Comparison of ENCODE assay signal across 7 mouse cellular contexts in genomic region chr11:116106963-116107776, GRCm38 (mm10). TPM values are rescaled to one million over a fixed set of nuclear protein-coding genes. Genes with fewer than 3 reads are reported as not detected.
A peak's percentile ranks its signal among the peaks of the same experiment; 100 is the strongest.
DNase-seq lines count a peak whose midpoint lies in the region; ATAC-seq lines count a peak whose summit lies in the region.

No protein-coding gene starts in this region.

- 33% methylated on average over 14 of the region's 14 CpGs for WGBS in heart, embryonic 10.5 days
- 18% methylated on average over 14 of the region's 14 CpGs for WGBS in limb, embryonic 13.5 days

- H3K4me3 ChIP-seq in megakaryocyte, embryonic 14.5 days (replicated peaks), result peak overlapping the region; percentile 38
- peak overlapping the region; percentile 73 for H3K4me3 ChIP-seq in heart, embryonic 10.5 days
- peak overlapping the region; percentile 52 for H3K4me3 ChIP-seq in limb, embryonic 13.5 days

- peak overlapping the region; percentile 72 for H3K4me2 ChIP-seq in limb, embryonic 13.5 days (replicated peaks)

- peaks cover 97% of the 10 kb centered on the region for H3K4me1 ChIP-seq in megakaryocyte, embryonic 14.5 days
- H3K4me1 ChIP-seq in heart, embryonic 10.5 days, result peaks cover 84% of the 10 kb centered on the region
- H3K4me1 ChIP-seq in limb, embryonic 13.5 days, result peaks cover 79% of the 10 kb centered on the region

- H3K36me3 ChIP-seq in megakaryocyte, embryonic 14.5 days (replicated peaks; ENCODE audit: low read length), result peaks cover 42% of the 10 kb centered on the region
- H3K36me3 ChIP-seq in heart, embryonic 10.5 days, result peaks cover 13% of the 10 kb centered on the region; the same call in 1 of the 2 replicates
- H3K36me3 ChIP-seq in limb, embryonic 13.5 days, result no peaks in the 10 kb centered on the region

- peak overlapping the region; percentile 73 for H3K9ac ChIP-seq in limb, embryonic 13.5 days

- no peaks in the 10 kb centered on the region for H3K9me3 ChIP-seq in megakaryocyte, embryonic 14.5 days
- no peaks in the 10 kb centered on the region for H3K9me3 ChIP-seq in heart, embryonic 10.5 days
- no peaks in the 10 kb centered on the region for H3K9me3 ChIP-seq in limb, embryonic 13.5 days

- DNase-seq in heart, embryonic 10.5 days (ENCODE audit: low spot score), result no peak
- DNase-seq in testis, postnatal 10 days (ENCODE audit: low spot score), result peak; percentile 69
- no peak for DNase-seq in urinary bladder, adult 2 months (ENCODE audit: low spot score)
- no peak for DNase-seq in spleen, postnatal 36 days (ENCODE audit: low spot score in 2 of 2)

- H3K27ac ChIP-seq in heart, embryonic 10.5 days, result peak overlapping the region; percentile 88
- no peak overlapping the region for H3K27ac ChIP-seq in limb, embryonic 13.5 days

- no peak for ATAC-seq in megakaryocyte, adult 5-6 weeks (ENCODE audit: poor library complexity, severe bottlenecking)
- ATAC-seq in limb, embryonic 13.5 days (ENCODE audit: low FRiP score, low read depth), result no peak

- peaks cover 21% of the 10 kb centered on the region for H3K27me3 ChIP-seq in megakaryocyte, embryonic 14.5 days (replicated peaks)
- H3K27me3 ChIP-seq in heart, embryonic 10.5 days (ENCODE audit: insufficient read depth, poor library complexity, severe bottlenecking), result peaks cover 64% of the 10 kb centered on the region
- H3K27me3 ChIP-seq in limb, embryonic 13.5 days, result peaks cover 69% of the 10 kb centered on the region

RNA-seq across cellular contexts. Expression of gene Trim47, which starts 19.8 kb away (rescaled TPM):
- polyA plus RNA-seq in megakaryocyte, embryonic 14.5 days (2012; ENCODE audit: insufficient read depth, low replicate concordance), result 6.9 and 23.5 TPM in 2 replicates
- total RNA-seq in megakaryocyte, adult 5-6 weeks (2015), result 0.47 TPM in 1 of 2 replicates, not detected in the other
- total RNA-seq in megakaryocyte, adult 5-6 weeks (2017), result 0.07 TPM in 1 of 2 replicates, not detected in the other
- polyA plus RNA-seq in heart, embryonic 10.5 days (2016; fragmentation: Nextera tagmentation; extraction: Ambion mirVana), result 25.9 and 38.7 TPM in 2 replicates
- 15.7 and 15.9 TPM in 2 replicates for polyA plus RNA-seq in limb, embryonic 13.5 days (2015; fragmentation: Nextera tagmentation; extraction: Ambion mirVana)
- 33.1 and 40.7 TPM in 2 replicates for polyA plus RNA-seq in urinary bladder, adult 2 months (2012; rRNA removed)

RNA-seq across cellular contexts. Expression of gene Wbp2, which starts 20.4 kb away (rescaled TPM):
- 842 and 1,717 TPM in 2 replicates for polyA plus RNA-seq in megakaryocyte, embryonic 14.5 days (2012; ENCODE audit: insufficient read depth, low replicate concordance)
- 89.9 and 100 TPM in 2 replicates for total RNA-seq in megakaryocyte, adult 5-6 weeks (2015)
- 39.5 and 49.8 TPM in 2 replicates for total RNA-seq in megakaryocyte, adult 5-6 weeks (2017)
- 122 and 158 TPM in 2 replicates for polyA plus RNA-seq in heart, embryonic 10.5 days (2016; fragmentation: Nextera tagmentation; extraction: Ambion mirVana)
- polyA plus RNA-seq in limb, embryonic 13.5 days (2015; fragmentation: Nextera tagmentation; extraction: Ambion mirVana), result 43.1 and 47.9 TPM in 2 replicates
- polyA plus RNA-seq in urinary bladder, adult 2 months (2012; rRNA removed), result 119 and 147 TPM in 2 replicates

RNA-seq across cellular contexts. Expression of gene Trim65, which starts 23.8 kb away (rescaled TPM):
- 3.0 and 9.5 TPM in 2 replicates for polyA plus RNA-seq in megakaryocyte, embryonic 14.5 days (2012; ENCODE audit: insufficient read depth, low replicate concordance)
- 15.8 and 15.9 TPM in 2 replicates for total RNA-seq in megakaryocyte, adult 5-6 weeks (2015)
- total RNA-seq in megakaryocyte, adult 5-6 weeks (2017), result 7.9 and 10.7 TPM in 2 replicates
- 3.6 and 3.8 TPM in 2 replicates for polyA plus RNA-seq in heart, embryonic 10.5 days (2016; fragmentation: Nextera tagmentation; extraction: Ambion mirVana)
- 2.3 and 3.2 TPM in 2 replicates for polyA plus RNA-seq in limb, embryonic 13.5 days (2015; fragmentation: Nextera tagmentation; extraction: Ambion mirVana)
- 9.6 and 11.8 TPM in 2 replicates for polyA plus RNA-seq in urinary bladder, adult 2 months (2012; rRNA removed)

RNA-seq across cellular contexts. Expression of gene Unc13d, which starts 29.4 kb away (rescaled TPM):
- 221 and 384 TPM in 2 replicates for polyA plus RNA-seq in megakaryocyte, embryonic 14.5 days (2012; ENCODE audit: insufficient read depth, low replicate concordance)
- total RNA-seq in megakaryocyte, adult 5-6 weeks (2015), result 16.5 and 18.2 TPM in 2 replicates
- 26.7 and 27.7 TPM in 2 replicates for total RNA-seq in megakaryocyte, adult 5-6 weeks (2017)
- 6.1 and 7.2 TPM in 2 replicates for polyA plus RNA-seq in heart, embryonic 10.5 days (2016; fragmentation: Nextera tagmentation; extraction: Ambion mirVana)
- 2.1 and 2.4 TPM in 2 replicates for polyA plus RNA-seq in limb, embryonic 13.5 days (2015; fragmentation: Nextera tagmentation; extraction: Ambion mirVana)
- polyA plus RNA-seq in urinary bladder, adult 2 months (2012; rRNA removed), result 4.5 and 5.6 TPM in 2 replicates

RNA-seq across cellular contexts. Expression of gene Mrpl38, which starts 31.5 kb away (rescaled TPM):
- 25.4 and 80.4 TPM in 2 replicates for polyA plus RNA-seq in megakaryocyte, embryonic 14.5 days (2012; ENCODE audit: insufficient read depth, low replicate concordance)
- total RNA-seq in megakaryocyte, adult 5-6 weeks (2015), result 14.6 and 17.3 TPM in 2 replicates
- 6.9 and 10.0 TPM in 2 replicates for total RNA-seq in megakaryocyte, adult 5-6 weeks (2017)
- 112 and 127 TPM in 2 replicates for polyA plus RNA-seq in heart, embryonic 10.5 days (2016; fragmentation: Nextera tagmentation; extraction: Ambion mirVana)
- 86.0 and 86.3 TPM in 2 replicates for polyA plus RNA-seq in limb, embryonic 13.5 days (2015; fragmentation: Nextera tagmentation; extraction: Ambion mirVana)
- polyA plus RNA-seq in urinary bladder, adult 2 months (2012; rRNA removed), result 21.4 and 29.3 TPM in 2 replicates
